Comparison of ENCODE assay signal across 9 mouse cellular contexts in genomic region chr5:121949050-121949443, GRCm38 (mm10).
DNase-seq lines count a peak whose midpoint lies in the region; ATAC-seq and TF ChIP-seq lines count a peak whose summit lies in the region.
"Had no signal": no experiment of that assay in that cellular context is flagged by ENCODE, and none has a peak within 500 bp of the region (broad histone marks: within the 10 kb centered on the region; RNA-seq: fewer than 3 reads in every experiment).

No protein-coding gene starts in this region.

- ATAC-seq in heart, embryonic 15.5 days (replicated peaks; ENCODE audit: insufficient number of reproducible peaks, insufficient read depth, low FRiP score, low read depth) = no peak
- ATAC-seq in forebrain, embryonic 12.5 days (ENCODE audit: low FRiP score) = no peak; the same call in 1 of the 2 replicates
- no peak for ATAC-seq in midbrain, postnatal 0 days (ENCODE audit: low FRiP score)
- ATAC-seq in monocyte, adult 5-6 weeks (replicated peaks; ENCODE audit: insufficient number of reproducible peaks, low FRiP score, low TSS enrichment, poor library complexity, severe bottlenecking) = no peak

- peaks cover 7% of the 10 kb centered on the region; the same call in 1 of the 2 replicates for H3K27me3 ChIP-seq in heart, embryonic 15.5 days
- H3K27me3 ChIP-seq in forebrain, embryonic 12.5 days = peaks cover 14% of the 10 kb centered on the region
- H3K27me3 ChIP-seq in limb, embryonic 10.5 days (ENCODE audit: low read depth, poor library complexity, severe bottlenecking) = peaks cover 27% of the 10 kb centered on the region; the same call in 1 of the 2 replicates
- no peaks in the 10 kb centered on the region for H3K27me3 ChIP-seq in midbrain, postnatal 0 days (ENCODE audit: insufficient read depth, low read length)

- no peak for TF ChIP-seq CTCF in midbrain, postnatal 0 days (IDR thresholded peaks at IDR 0.05)

- peaks cover 32% of the 10 kb centered on the region for H3K4me1 ChIP-seq in heart, embryonic 15.5 days (replicated peaks)
- peaks cover 40% of the 10 kb centered on the region for H3K4me1 ChIP-seq in forebrain, embryonic 12.5 days
- H3K4me1 ChIP-seq in limb, embryonic 10.5 days = peaks cover 51% of the 10 kb centered on the region
- H3K4me1 ChIP-seq in midbrain, postnatal 0 days (ENCODE audit: insufficient read depth, low read length) = peaks cover 15% of the 10 kb centered on the region; the same call in 1 of the 2 replicates

- no peaks in the 10 kb centered on the region for H3K9me3 ChIP-seq in heart, embryonic 15.5 days (replicated peaks)
- no peaks in the 10 kb centered on the region for H3K9me3 ChIP-seq in forebrain, embryonic 12.5 days
- no peaks in the 10 kb centered on the region for H3K9me3 ChIP-seq in limb, embryonic 10.5 days (replicated peaks)
- H3K9me3 ChIP-seq in midbrain, postnatal 0 days (ENCODE audit: low read length) = no peaks in the 10 kb centered on the region
- H3K9me3 ChIP-seq: megakaryocyte, embryonic 14.5 days had no signal

- no peaks in the 10 kb centered on the region for H3K36me3 ChIP-seq in heart, embryonic 15.5 days
- no peaks in the 10 kb centered on the region for H3K36me3 ChIP-seq in forebrain, embryonic 12.5 days (replicated peaks)
- H3K36me3 ChIP-seq in limb, embryonic 10.5 days = no peaks in the 10 kb centered on the region
- no peaks in the 10 kb centered on the region for H3K36me3 ChIP-seq in midbrain, postnatal 0 days (ENCODE audit: insufficient read depth, low read length)

- H3K27ac ChIP-seq in heart, embryonic 15.5 days = no peak overlapping the region
- peak overlapping the region; percentile 88 for H3K27ac ChIP-seq in forebrain, embryonic 12.5 days
- peak overlapping the region; percentile 76 for H3K27ac ChIP-seq in limb, embryonic 10.5 days
- peak overlapping the region; percentile 83 for H3K27ac ChIP-seq in midbrain, postnatal 0 days (ENCODE audit: low read depth, low read length)

- 43% methylated on average over 8 of the region's 8 CpGs for whole genome bisulfite sequencing in heart, embryonic 15.5 days
- WGBS in forebrain, embryonic 12.5 days = 17% methylated on average over 8 of the region's 8 CpGs
- WGBS in limb, embryonic 10.5 days = 10% methylated on average over 8 of the region's 8 CpGs
- WGBS in midbrain, postnatal 0 days = 18% methylated on average over 8 of the region's 8 CpGs

- DNase-seq in heart, adult 8-10 months (ENCODE audit: low spot score) = no peak
- DNase-seq in limb, embryonic 10.5 days (ENCODE audit: low spot score) = no peak
- DNase-seq in midbrain, postnatal 0 days (ENCODE audit: low spot score) = no peak
- no peak for DNase-seq in adrenal gland, adult 8-10 months
- no peak for DNase-seq in kidney, adult 8-10 months

- H3K4me3 ChIP-seq in heart, embryonic 15.5 days = no peak overlapping the region
- no peak overlapping the region; the same call in 1 of the 2 replicates for H3K4me3 ChIP-seq in forebrain, embryonic 12.5 days (replicated peaks)
- H3K4me3 ChIP-seq in limb, embryonic 10.5 days = peak overlapping the region; percentile 48
- no peak overlapping the region for H3K4me3 ChIP-seq in midbrain, postnatal 0 days (ENCODE audit: low read depth, low read length)
- H3K4me3 ChIP-seq: megakaryocyte, embryonic 14.5 days had no signal

- no peak overlapping the region for H3K9ac ChIP-seq in heart, embryonic 15.5 days
- peak overlapping the region; percentile 22; the same call in 1 of the 2 replicates for H3K9ac ChIP-seq in forebrain, embryonic 12.5 days
- H3K9ac ChIP-seq in midbrain, postnatal 0 days (replicated peaks; ENCODE audit: low read length, poor library complexity, severe bottlenecking) = no peak overlapping the region

- peak overlapping the region; percentile 69 for H3K4me2 ChIP-seq in heart, embryonic 15.5 days
- peak overlapping the region; percentile 61 for H3K4me2 ChIP-seq in forebrain, embryonic 12.5 days
- no peak overlapping the region; the same call in 1 of the 2 replicates for H3K4me2 ChIP-seq in midbrain, postnatal 0 days (ENCODE audit: low read depth, low read length, poor library complexity, severe bottlenecking)
